Mouse (Mus musculus) CD4-positive helper T cell, adult 2 months (primary cell): Measurements from ENCODE around the gene Kif5c.

Experiments
- DNase-seq: peaks from one replicate; pipeline ENCODE4 v3.0.0-alpha.2; 2012; ENCODE audit warnings: low read depth, missing footprints, low spot score

Gene Kif5c

GRCm38 (mm10) chr2:49745094-49745781 is 126.1 kb downstream of the Kif5c start:
- DNase-seq: no peak

- no peak for DNase-seq
Measured at GRCm38 (mm10) chr2:49746947-49747346, 127.8 kb downstream of the Kif5c start.

GRCm38 (mm10) chr2:49747670-49748069 is 128.6 kb downstream of the Kif5c start:
- DNase-seq: no peak

DNA sequence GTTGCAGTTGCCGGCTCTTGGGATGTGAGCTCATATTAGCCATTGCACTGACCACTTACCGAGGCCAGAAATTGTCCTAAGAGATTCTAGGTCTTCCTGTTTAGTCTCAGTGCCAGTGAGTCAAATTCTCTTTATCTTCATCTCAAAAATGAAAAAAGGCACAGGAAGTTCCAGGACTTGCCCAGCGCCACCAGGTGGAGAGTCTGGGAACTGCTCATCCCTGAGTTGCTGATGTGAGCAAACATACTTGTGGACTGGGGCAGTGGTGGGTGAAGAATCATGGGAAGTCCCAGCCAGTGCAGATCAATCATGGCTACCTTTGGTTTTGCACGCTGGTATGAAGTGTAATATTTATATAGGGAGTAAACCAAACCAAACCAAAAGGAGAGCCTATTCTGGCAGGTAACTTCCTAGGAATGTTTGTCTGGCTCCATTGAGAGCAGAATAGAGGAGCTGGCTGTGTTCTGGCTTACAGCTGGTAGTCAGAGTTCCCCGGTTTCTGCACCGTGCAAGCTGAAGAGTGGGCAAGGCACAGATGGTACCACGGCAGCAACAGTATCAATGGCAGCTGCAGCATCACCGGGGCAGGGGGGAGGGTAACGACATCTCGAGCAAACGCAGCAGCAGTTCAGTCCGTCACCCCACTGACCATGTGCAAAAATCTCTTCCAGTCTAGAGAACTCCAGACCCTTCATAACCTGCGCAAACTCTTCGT is 129.7 kb downstream of the Kif5c start:
- peak; percentile 43 for DNase-seq

GRCm38 (mm10) chr2:49749730-49750576 is 130.9 kb downstream of the Kif5c start:
- no peak for DNase-seq

- DNase-seq: no peak
Measured at GRCm38 (mm10) chr2:49751544-49752210, 132.6 kb downstream of the Kif5c start.

DNA sequence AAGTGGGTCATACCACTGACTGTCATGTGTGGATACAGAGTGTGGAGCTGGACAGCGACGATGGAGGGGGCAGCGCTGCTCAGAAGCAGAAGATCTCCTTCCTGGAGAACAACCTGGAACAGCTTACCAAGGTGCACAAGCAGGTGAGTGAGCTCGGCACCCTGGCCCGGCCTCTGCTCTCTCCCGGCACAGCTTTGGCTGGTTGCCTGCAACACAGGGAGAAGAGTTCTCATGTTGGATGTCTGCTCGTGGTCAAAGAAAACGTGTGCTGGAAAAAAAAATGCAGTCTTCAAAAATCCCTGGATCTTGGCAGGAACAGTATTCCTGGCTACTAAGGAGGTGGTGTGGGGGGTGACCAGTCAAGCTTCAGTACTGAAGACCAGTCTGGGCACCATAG is 133.1 kb downstream of the Kif5c start:
- DNase-seq: no peak

GRCm38 (mm10) chr2:49753062-49753461 is 134.0 kb downstream of the Kif5c start:
- no peak for DNase-seq

- DNase-seq: peak; percentile 28
Measured at GRCm38 (mm10) chr2:49755054-49755453, 136.0 kb downstream of the Kif5c start.

DNA sequence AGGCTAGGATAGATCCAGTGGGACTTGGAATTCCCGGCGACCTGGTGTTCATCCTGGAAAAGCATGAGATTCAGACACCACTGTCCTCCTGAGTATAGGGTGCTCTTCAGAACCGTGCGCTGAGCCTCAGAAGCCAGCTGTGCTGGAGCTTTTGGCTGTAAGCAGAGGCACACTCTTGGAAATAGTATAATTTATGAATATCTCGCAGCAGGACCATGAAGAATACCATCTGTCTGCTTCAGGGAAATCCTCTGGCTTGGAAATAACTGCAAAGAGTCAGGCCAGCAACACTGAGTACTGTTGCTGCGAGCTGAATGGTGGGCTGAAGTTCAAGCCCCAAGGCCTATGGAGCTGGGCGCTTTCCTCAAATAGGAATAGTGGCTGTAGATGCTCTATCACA is 138.5 kb downstream of the Kif5c start:
- DNase-seq: no peak

DNA sequence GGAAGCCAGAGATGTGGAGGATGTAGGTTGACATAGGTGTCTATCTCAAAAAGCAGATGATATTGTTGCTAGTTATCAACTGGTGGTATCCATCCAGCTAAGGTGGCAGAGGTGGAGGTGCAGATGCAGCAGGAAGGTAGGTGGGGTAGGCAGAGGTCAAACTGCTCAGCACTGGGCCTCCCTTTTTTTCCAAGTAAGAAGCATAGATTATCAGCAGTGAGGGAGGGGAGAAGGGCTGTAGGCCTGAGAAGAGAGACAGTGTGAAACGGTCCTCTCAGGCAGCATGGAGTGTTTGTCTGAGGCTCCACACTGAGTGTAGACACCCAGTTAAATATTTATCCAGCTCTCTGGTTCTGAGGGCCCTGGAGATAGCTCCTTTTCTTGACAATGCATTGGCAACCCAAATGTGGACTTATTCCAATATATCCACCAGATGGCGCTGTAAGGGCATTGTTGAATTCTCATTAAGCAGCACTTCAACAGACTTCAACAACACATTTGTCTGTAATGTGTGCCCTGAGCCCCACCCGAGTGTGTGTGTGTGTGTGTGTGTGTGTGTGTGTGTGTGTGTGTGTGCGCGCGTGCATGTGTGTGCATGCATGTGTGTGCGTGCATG is 145.3 kb downstream of the Kif5c start:
- peak; percentile 68 for DNase-seq

DNA sequence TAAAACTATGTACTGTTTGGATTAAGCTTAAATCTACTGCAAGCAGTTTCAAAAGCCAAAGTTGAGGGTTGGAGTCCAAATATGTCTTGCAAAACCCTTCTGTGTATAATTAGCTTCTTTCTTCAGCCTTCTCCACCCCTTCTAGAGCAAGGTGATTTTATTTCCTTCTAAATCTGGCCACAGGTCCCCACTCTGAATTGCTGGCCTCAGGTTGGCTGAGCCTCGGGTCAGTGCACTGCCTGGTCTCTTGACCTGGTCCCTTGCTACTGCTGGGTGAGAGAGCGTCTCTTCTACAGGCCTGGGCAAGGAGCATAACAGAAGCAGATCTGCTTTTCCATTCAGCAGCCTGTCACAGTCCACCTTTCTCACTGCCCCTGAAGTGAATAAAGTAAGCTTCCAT is 149.8 kb downstream of the Kif5c start:
- DNase-seq: no peak

DNA sequence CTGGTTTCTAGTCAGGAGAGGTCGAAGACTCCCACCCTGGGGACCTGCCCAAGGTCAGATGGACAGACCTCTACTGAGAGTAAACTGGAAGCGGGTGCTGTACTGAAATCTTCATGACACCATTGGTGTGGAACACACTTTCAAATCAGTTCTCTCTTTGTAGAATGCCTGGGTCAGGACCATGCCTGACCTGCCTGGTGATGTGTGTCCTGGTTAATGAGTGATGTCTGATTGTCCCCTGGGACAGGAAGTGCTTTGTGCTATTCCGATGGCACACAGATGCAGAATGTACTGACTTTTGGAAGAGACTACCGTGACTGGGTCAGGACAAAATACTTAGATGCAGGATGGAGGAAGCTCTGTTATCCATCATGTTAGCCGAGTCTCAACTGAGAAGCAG is 151.3 kb downstream of the Kif5c start:
- no peak for DNase-seq

- DNase-seq: no peak
Measured at GRCm38 (mm10) chr2:49771172-49771571, 152.1 kb downstream of the Kif5c start.

DNA sequence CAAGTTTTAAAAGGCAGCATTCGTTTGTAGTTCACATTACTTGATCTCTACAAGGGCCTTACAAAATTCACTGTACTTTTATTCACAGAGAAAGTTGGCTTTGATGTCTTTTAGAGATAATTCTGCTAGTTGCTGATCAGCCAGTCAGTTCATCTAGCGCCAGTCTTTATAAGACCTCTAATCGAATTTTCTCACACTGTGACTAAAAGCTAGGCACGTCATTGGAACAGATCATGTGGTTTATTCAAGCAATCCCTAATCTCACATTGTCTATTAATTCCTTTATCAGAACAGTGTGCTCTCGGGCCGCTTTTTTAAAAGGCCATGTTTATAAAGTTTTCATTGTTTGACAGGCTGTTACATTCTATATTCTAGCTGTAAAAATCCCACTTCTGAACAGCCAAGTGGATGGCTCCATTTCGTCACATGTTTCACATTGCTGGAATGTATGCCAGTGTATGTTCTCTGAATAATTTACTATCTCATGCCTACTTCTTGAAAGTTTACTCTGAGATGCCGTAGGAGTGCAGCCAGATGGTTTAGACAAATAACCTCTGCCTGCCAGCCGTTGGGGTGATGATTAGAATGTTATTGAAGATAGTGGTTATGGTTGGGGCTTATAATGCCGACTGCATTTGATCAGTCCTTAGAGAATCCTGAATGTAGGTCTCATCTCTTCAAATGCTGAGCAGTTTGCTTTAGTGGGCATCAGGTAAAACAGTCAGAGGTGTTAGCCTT is 154.3 kb downstream of the Kif5c start:
- no peak for DNase-seq

DNA sequence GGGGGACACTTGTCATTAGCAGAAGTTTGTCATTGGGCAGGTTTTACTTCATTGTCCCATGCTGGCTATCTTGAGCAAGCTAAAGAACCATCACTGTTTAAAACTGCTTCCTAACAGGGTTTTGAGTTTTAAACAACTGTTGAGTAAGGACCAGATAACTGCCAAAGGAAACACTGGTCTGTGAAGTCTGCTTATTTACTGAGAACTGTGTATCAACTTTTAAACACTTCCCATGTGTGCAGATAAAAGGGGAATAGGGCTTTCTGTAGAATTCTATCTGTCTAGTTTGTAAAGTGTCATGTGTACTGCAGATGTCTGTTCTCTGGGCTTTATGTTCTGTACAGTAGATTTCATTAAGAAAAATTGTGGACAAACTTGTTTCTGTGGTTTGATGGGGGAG is 155.1 kb downstream of the Kif5c start:
- no peak for DNase-seq

GRCm38 (mm10) chr2:49775187-49775586 is 156.1 kb downstream of the Kif5c start:
- no peak for DNase-seq

DNA sequence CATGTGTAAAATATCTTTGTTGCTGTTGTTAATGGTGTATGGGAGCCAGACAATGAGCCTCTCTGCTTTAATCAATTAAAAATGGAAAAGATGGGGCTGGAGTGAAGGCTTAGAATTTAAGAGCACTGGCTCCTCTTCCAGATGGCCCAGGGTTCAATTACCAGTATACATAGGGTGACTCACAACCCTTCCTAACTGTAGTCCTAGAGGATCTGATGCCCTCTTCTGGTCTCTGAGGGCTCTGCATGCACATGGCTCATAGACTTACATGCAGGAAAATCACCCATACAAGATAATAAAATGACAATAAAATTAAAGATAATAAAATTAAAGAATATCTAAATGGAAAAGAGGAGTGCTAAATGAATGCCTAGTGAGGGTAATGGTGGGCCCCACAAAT is 156.6 kb downstream of the Kif5c start:
- no peak for DNase-seq

- DNase-seq: no peak
Measured at GRCm38 (mm10) chr2:49776407-49776806, 157.3 kb downstream of the Kif5c start.

DNA sequence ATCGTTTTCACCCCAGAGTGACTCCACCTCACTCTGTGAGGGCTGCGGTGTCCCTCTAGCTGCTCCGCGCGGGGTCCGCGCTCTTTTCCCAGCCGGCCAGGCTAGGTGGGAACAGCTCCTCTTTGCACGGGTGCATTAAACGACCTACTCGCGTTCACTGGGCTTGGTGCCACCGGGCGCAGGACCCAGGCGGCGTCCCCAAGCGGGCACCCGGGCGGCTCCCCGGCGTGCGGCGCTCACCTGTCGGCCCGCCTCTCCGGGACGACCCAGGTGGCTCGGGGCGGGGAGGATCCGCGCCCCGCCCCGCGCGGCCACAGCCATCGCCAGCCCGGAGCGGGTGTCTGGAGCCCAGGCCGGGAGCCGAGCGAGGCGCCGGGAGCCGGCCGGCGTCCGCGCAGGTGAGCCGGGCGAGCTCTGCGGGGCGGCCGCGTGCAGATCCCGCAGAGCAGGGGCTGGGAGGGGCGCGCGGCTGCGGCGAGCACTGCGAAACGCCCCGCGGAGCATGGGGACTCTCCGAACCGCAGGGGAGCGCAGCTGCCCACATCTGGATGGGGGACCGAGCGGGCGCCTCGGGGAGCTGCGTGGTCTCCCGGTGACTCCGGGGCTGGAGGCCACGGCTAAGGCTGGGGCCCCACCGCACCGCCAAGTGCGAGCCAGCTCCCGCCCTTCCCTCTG is 168.4 kb downstream of the Kif5c start, which contains the start of gene Lypd6b:
Lypd6b (plus strand) TSS at position 313 of the 675 bp plus-strand sequence.
- DNase-seq: peak; percentile 21
